Mouse (Mus musculus) kidney, embryonic 15.5 days (tissue): ENCODE results near the gene Sptbn4. TPM values are rescaled to one million over a fixed set of nuclear protein-coding genes. Genes with fewer than 3 reads are reported as not detected.
A peak's percentile ranks its signal among the peaks of the same experiment; 100 is the strongest.

Experiments used
- ATAC-seq: fragments of 200-750 bp; cut with Nextera tagmentation; replicated peaks from 2 replicates; pipeline ENCODE4 v1.8.0; 2017; ENCODE audit warnings: moderate TSS enrichment; ENCODE audit not compliant: low FRiP score
- H3K27ac ChIP-seq: fragments of 300-500 bp; sonication (generic); 2 replicates; pipeline ENCODE4 v1.5.1; 2015; ENCODE audit warnings: mild to moderate bottlenecking, inconsistent platforms
- H3K27me3 ChIP-seq: fragments of 300-500 bp; sonication (generic); 2 replicates; pipeline ENCODE4 v1.6.1; 2015; ENCODE audit warnings: inconsistent platforms
- H3K36me3 ChIP-seq: fragments of 300-500 bp; sonication (generic); 2 replicates; pipeline ENCODE4 v1.6.1; 2015; ENCODE audit warnings: inconsistent platforms
- H3K4me1 ChIP-seq: fragments of 300-500 bp; sonication (generic); 2 replicates; pipeline ENCODE4 v1.6.1; 2015; ENCODE audit warnings: inconsistent platforms
- H3K4me2 ChIP-seq: fragments of 300-500 bp; sonication (generic); 2 replicates; pipeline ENCODE4 v1.6.1; 2015; ENCODE audit warnings: moderate library complexity, mild to moderate bottlenecking, inconsistent platforms
- H3K4me3 ChIP-seq: fragments of 300-500 bp; sonication (generic); replicated peaks from 2 replicates; pipeline ENCODE4 v1.5.1; 2015; ENCODE audit warnings: mild to moderate bottlenecking, inconsistent platforms
- H3K9ac ChIP-seq: fragments of 300-500 bp; sonication (generic); 2 replicates; pipeline ENCODE4 v1.6.1; 2015; ENCODE audit warnings: mild to moderate bottlenecking, inconsistent platforms
- H3K9me3 ChIP-seq: fragments of 300-500 bp; sonication (generic); replicated peaks from 2 replicates; pipeline ENCODE4 v1.6.1; 2016; ENCODE audit warnings: inconsistent platforms
- WGBS: fragments of 180-500 bp; shearing (Covaris S2); methylation state at CpG from one replicate; pipeline ENCODE4 v1.1.7; 2015; ENCODE audit warnings: mixed read lengths; 5-methylcytosine and 5-hydroxymethylcytosine counted together
- polyA plus RNA-seq: library from polyadenylated mRNA; unstranded; fragments of >200 nt; fragmentation: Nextera tagmentation; extraction: Ambion mirVana; gene quantifications from 2 replicates; pipeline ENCODE4 v1.2.1, GENCODE M21; 2015

Sptbn4 gene
- polyA plus RNA-seq, 1 experiment from 2014 or later = 0.39 TPM

DNA sequence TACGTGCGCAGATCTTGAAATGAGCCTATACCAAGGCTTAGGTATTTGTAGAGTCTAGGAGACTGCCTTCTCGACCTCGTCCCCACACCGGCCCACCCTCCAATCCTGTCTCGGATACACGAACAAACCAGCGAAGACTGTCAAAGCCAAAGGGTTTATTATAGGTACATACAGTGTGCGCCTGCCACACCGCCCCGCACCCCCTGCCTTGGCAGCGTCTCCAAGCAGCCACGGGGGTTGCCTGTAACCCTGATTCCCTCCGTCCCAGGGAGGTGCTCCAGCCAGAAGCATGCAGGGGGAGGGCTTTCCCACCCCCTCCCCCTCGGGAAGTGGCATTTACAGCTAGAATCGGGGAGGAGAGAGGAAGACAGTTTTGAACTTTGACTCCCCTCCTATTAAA lies 91.2 kb downstream of the Sptbn4 start:
- H3K9ac ChIP-seq = peak overlapping the region; percentile 59
- H3K36me3 ChIP-seq = peaks cover 23% of the 10 kb centered on the region
- peak overlapping the region; percentile 80 for H3K4me2 ChIP-seq
- ATAC-seq = peak; percentile 22
- WGBS = 3% methylated on average over 16 of the region's 16 CpGs
- H3K27ac ChIP-seq = peak overlapping the region; percentile 92
- no peaks in the 10 kb centered on the region for H3K9me3 ChIP-seq
- H3K4me3 ChIP-seq = peak overlapping the region; percentile 79
- peaks cover 38% of the 10 kb centered on the region for H3K4me1 ChIP-seq
- peaks cover 10% of the 10 kb centered on the region; the same call in 1 of the 2 replicates for H3K27me3 ChIP-seq

DNA sequence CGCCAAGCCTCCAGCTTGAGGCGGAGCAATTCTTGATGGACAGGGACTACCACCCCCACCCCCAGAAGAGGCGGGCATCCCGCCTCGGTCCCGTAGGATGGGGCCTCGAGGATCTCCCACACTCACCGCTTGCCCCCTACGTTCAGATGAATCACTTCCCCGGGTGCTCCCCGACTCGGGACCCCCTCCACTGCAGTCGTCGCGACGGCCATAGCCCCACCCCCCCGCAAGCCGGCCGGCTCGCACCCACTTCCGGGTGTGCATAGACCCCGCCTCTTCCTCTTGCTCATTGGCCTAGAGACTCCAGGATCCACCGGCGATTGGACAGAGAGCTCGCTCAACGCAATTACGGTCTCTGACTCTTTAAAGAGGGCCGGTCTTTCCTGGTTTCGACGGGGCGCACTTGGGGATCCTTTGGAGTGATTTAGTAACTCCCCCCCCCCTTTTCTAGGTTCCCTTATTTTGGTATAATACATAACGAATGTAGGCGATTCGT lies 91.7 kb downstream of the Sptbn4 start, which contains the start of gene Shkbp1:
Gene Shkbp1 (minus strand): TSS at position 275 of the 496 bp plus-strand sequence.
- WGBS = under 1% methylated on average over 34 of the region's 34 CpGs

DNA sequence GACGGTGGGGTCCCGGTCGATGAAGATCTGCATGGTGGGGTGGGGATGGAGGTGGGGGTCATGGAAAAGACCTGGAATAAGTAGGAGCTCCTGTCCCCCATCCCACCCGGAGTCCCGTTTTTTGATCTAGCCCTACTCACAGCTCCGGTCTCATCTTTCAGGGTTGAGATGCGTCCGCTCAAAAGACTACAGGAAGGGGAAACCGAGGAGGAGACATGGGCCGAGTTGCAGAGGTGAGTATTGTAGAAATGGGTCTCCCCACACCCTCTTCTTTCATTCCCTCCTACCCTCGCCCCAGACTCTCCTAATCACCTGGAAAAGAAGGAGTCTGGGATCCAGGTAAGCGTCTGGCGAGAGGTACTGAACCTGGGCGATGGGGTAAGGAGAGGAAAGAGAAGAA lies 92.2 kb downstream of the Sptbn4 start:
- H3K36me3 ChIP-seq = peaks cover 30% of the 10 kb centered on the region
- peaks cover 10% of the 10 kb centered on the region; the same call in 1 of the 2 replicates for H3K27me3 ChIP-seq
- peak overlapping the region; percentile 79 for H3K4me3 ChIP-seq
- WGBS = 8% methylated on average over 14 of the region's 14 CpGs
- H3K9ac ChIP-seq = peak overlapping the region; percentile 59
- H3K4me1 ChIP-seq = peaks cover 35% of the 10 kb centered on the region
- H3K9me3 ChIP-seq = no peaks in the 10 kb centered on the region
- H3K27ac ChIP-seq = peak overlapping the region; percentile 59; the same call in 1 of the 2 replicates
- no peak for ATAC-seq
- peak overlapping the region; percentile 80 for H3K4me2 ChIP-seq

More for the DNA sequence above, 91.7 kb downstream of the Sptbn4 start, which contains the start of gene Shkbp1:
- peak; percentile 92 for ATAC-seq
- Histone ChIP-seq H3K4me2 (peak within 1 kb of the TSS; percentile 80), H3K9ac (peak within 1 kb of the TSS; percentile 59), H3K36me3 (peaks cover 25% of the 10 kb centered on the region), H3K9me3 (no peaks in the 10 kb centered on the region), H3K4me3 (peak within 1 kb of the TSS; percentile 79), H3K27ac (peak within 1 kb of the TSS; percentile 92), H3K27me3 (peaks cover 10% of the 10 kb centered on the region; the same call in 1 of the 2 replicates), H3K4me1 (peaks cover 35% of the 10 kb centered on the region)

DNA sequence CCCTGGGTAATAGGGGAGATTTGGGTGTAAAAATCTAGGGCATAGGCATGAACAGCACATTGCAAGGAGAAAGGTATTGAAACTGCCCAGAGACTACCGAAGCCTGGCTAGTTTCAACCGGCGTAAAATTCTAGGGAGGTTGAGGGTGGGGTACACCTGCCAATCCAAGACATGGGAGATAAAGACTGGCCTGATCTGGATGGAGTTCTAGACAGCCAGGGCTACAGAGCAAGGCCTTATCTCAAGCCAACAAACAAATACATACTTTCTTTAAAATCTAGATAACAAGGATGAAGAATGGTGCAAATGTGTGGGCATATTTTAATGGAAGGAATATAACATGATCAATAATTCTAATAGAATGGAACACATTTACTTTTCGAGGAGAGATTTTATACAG lies 92.7 kb downstream of the Sptbn4 start:
- H3K9ac ChIP-seq = 0 out of 2 replicates have a peak overlapping the region, but pooled peaks have one; percentile 59
- no peak for ATAC-seq
- WGBS = 42% methylated on average over 4 of the region's 4 CpGs
- peak overlapping the region; percentile 79 for H3K4me3 ChIP-seq
- peaks cover 33% of the 10 kb centered on the region for H3K36me3 ChIP-seq
- no peaks in the 10 kb centered on the region for H3K9me3 ChIP-seq
- peak overlapping the region; percentile 80 for H3K4me2 ChIP-seq
- peaks cover 10% of the 10 kb centered on the region; the same call in 1 of the 2 replicates for H3K27me3 ChIP-seq
- no peak overlapping the region for H3K27ac ChIP-seq
- peaks cover 35% of the 10 kb centered on the region for H3K4me1 ChIP-seq

DNA sequence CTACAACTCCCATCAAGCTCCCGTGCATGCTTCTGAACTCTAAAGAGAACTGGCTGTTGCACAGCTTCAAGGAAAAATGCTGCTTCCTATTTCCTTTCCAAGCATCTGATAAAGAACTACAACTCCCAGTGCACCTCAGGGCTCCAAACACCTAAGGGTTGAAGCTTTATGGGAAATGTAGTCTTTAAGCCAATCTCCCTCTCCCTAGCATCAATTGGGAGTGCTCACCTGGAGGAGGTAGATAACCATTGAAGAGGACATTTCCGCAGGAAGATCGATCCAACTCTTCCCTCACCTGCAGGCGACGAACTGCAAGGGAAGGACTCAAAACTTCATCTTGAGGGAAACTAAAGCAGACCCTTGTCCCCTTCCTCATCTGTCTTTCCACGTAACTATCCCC lies 93.3 kb downstream of the Sptbn4 start:
- ATAC-seq = no peak; the same call in 1 of the 2 replicates
- Histone ChIP-seq H3K4me2 (peak overlapping the region; percentile 80), H3K4me1 (peaks cover 35% of the 10 kb centered on the region), H3K27me3 (peaks cover 10% of the 10 kb centered on the region; the same call in 1 of the 2 replicates), H3K9me3 (no peaks in the 10 kb centered on the region), H3K9ac (no peak overlapping the region), H3K36me3 (peaks cover 37% of the 10 kb centered on the region), H3K4me3 (peak overlapping the region; percentile 79), H3K27ac (no peak overlapping the region)
- 20% methylated on average over 6 of the region's 6 CpGs for WGBS

DNA sequence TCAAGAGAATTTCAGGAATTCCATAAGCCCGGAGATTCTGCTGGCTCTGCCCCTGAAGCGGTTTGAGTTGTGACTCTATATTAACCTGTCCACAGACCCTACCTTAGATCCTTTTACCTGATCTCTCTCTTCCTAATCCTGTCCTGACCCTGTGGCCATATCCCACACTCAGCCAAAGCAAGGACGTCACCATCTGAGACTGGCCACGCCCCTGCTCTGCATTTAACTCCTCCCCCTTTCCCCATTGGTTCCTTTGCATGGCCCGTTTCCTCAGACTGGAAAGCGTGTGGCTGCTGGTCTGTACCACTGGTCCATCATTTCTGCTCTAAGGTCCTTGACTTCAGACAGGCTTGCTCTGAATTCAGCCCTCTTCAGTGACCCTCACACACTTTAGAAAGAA lies 102.0 kb downstream of the Sptbn4 start:
- Histone ChIP-seq H3K4me1 (peaks cover 8% of the 10 kb centered on the region), H3K4me2 (no peak overlapping the region), H3K4me3 (no peak overlapping the region), H3K36me3 (peaks cover 70% of the 10 kb centered on the region), H3K9ac (no peak overlapping the region), H3K27me3 (no peaks in the 10 kb centered on the region), H3K27ac (no peak overlapping the region), H3K9me3 (no peaks in the 10 kb centered on the region)
- 25% methylated on average over 6 of the region's 6 CpGs for WGBS
- ATAC-seq = peak; percentile 26

DNA sequence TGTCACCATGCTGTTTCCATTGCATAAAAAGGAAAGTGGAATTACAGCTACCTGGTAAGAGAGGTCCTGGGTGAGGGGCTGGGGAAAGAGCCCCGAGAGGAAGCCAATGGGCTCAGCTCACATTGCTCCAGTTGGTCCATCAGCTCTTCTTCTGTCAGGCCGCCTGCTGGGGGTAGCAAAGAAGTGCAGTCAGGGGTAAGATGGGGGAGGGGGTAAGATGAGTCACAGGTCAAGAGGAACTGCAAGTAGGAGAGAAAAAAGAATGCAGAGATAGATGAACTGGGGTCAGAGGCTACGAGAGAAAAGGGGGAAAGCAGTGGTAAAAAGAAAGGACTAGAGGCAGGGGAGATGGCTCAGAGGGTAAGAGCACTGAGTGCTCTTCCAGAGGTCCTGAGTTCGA lies 104.9 kb downstream of the Sptbn4 start:
- no peak overlapping the region for H3K9ac ChIP-seq
- no peak overlapping the region for H3K27ac ChIP-seq
- no peak for ATAC-seq
- no peak overlapping the region for H3K4me3 ChIP-seq
- H3K27me3 ChIP-seq = peaks cover 21% of the 10 kb centered on the region
- H3K4me2 ChIP-seq = no peak overlapping the region
- 60% methylated on average over 4 of the region's 4 CpGs for WGBS
- H3K36me3 ChIP-seq = peaks cover 47% of the 10 kb centered on the region
- no peaks in the 10 kb centered on the region for H3K9me3 ChIP-seq
- peaks cover 11% of the 10 kb centered on the region for H3K4me1 ChIP-seq

DNA sequence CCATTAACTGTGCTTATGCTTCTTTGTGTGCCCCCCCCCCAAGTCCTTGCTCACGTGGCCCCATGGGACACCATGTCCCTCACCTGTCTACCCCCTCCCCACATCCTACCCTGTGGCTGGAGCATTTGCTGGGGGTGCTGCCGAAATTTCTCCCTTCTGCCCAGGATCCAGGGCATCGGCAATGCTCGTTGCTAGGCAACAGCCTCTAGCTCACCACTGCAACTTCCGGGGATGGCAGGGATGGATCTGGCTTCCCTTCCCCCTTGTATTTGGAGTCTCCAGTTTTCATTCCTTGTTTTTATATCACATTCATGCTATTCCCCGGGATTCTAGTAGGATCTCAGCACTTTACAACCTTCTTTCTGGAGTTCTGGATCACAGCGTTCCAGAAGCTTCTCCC lies 108.0 kb downstream of the Sptbn4 start:
- H3K4me3 ChIP-seq = no peak overlapping the region
- no peak overlapping the region for H3K27ac ChIP-seq
- no peak for ATAC-seq
- H3K4me2 ChIP-seq = no peak overlapping the region
- peaks cover 31% of the 10 kb centered on the region for H3K4me1 ChIP-seq
- H3K27me3 ChIP-seq = peaks cover 50% of the 10 kb centered on the region
- H3K9me3 ChIP-seq = no peaks in the 10 kb centered on the region
- WGBS = 32% methylated on average over 7 of the region's 7 CpGs
- no peak overlapping the region for H3K9ac ChIP-seq
- peaks cover 30% of the 10 kb centered on the region for H3K36me3 ChIP-seq

DNA sequence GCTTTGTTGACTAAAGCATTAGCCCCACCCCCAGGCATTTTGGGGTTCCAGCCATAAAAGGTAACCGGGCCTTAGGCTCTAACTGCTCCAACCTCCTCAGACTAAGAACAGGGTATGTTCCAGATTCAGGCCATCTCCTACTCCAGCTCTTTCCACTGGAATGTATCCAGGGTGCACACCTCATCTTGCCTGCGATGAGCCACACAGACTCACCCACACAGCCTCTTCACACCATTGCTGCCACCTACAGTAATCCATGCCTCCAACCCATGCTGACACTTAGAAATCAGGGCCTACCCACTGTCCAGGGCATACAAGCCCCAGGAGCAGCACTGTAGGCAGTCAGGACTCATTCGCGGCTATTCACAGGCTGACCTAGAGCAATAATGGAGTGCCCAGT lies 108.4 kb downstream of the Sptbn4 start:
- H3K4me2 ChIP-seq = no peak overlapping the region
- no peak overlapping the region for H3K4me3 ChIP-seq
- no peak for ATAC-seq
- H3K9me3 ChIP-seq = no peaks in the 10 kb centered on the region
- no peak overlapping the region for H3K9ac ChIP-seq
- H3K27ac ChIP-seq = no peak overlapping the region
- H3K4me1 ChIP-seq = peaks cover 35% of the 10 kb centered on the region
- peaks cover 54% of the 10 kb centered on the region for H3K27me3 ChIP-seq
- H3K36me3 ChIP-seq = peaks cover 26% of the 10 kb centered on the region
- WGBS = 70% methylated on average over 4 of the region's 4 CpGs

DNA sequence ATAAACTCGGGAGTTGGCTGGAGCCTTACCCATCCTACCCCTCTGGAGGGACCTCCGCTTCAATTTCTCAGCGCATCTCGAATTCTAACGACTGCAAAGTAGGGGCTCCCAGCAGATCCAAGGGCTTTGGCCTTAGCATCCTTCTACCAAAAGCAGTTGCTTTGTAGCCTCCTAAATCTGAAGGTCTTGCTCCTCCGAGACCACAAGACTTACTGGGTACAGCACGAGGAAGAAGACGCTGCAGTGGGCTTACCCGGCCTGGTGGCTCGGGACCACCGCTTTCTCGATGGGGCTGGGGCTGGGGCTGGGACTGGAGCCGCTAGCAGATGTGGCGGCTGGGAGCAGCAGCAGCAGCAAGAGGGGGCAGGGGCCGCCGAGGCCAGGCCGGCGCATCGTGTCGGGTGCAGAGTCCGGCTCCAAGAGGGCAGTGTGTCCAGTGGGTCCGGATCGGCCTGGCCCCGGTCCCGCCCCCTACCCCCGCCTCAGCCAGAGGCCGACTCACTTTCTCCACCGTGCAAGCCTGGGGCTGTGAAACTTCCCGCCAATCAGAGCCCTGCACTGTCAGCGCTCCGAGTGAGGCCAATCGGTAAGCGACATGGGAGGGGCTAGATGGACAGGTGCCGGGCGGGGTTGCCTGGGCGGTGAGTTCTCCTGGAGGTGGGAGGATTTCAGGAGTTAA lies 110.2 kb downstream of the Sptbn4 start, which contains the start of gene Ltbp4:
Gene Ltbp4 (minus strand): TSS at position 518 of the 679 bp plus-strand sequence.
- peak within 1 kb of the TSS; percentile 1; the same call in 1 of the 2 replicates for H3K27ac ChIP-seq
- peaks cover 14% of the 10 kb centered on the region for H3K36me3 ChIP-seq
- H3K4me3 ChIP-seq = peak within 1 kb of the TSS; percentile 41
- H3K9me3 ChIP-seq = no peaks in the 10 kb centered on the region
- peaks cover 52% of the 10 kb centered on the region for H3K4me1 ChIP-seq
- peak within 1 kb of the TSS; percentile 86 for H3K4me2 ChIP-seq
- peak within 1 kb of the TSS; percentile 39 for H3K9ac ChIP-seq
- under 1% methylated on average over 36 of the region's 36 CpGs for WGBS
- H3K27me3 ChIP-seq = peaks cover 72% of the 10 kb centered on the region
- peak; percentile 71 for ATAC-seq

DNA sequence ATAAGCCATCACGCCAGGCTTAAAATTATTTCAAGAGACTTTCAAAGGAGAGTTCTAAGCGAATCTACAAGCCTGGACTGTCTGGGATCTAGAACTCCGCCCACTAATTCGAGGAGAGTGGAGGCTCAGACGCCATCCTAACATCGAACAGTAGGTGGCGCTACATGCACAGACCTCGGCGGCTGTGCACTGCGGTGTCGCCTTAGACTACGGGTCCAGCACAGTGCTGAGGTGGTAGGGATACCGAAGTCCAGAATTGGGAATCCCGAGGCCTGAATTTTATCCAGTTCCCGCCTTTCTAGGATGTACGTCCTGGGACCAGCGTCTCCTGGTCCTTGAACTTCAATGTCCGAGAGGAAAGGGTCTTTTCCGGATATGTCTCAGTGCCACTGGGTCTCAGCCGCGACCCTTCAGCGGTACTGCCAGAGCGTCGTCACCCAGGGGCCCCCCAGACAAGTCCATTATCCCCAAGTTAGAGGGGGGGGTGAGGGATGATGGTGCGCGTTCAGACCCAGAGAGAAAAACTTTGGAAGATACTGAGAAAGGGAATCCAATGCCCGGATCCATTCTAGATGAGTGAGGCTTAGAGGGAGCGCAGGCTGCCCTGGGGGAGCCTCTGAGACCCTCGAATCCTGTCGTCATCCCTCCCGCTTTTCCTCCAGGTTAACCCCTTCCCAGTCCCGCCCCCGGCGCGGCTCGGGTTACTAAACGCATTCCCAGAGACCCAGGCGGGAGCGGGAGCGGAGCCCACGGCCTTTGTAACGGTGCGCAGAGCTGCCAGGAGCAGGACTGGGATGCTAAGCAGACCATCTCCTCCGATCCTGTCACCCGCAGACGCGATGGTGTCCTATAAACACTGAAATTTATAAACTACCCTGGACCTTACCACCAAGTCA lies 111.3 kb downstream of the Sptbn4 start:
- Histone ChIP-seq H3K36me3 (0 out of 2 replicates have a peak, but pooled peaks cover 2% of the 10 kb centered on the region), H3K9me3 (no peaks in the 10 kb centered on the region), H3K4me3 (peak overlapping the region; percentile 41), H3K4me1 (peaks cover 64% of the 10 kb centered on the region), H3K4me2 (peak overlapping the region; percentile 86), H3K9ac (peak overlapping the region; percentile 39; the same call in 1 of the 2 replicates), H3K27ac (peak overlapping the region; percentile 1; the same call in 1 of the 2 replicates), H3K27me3 (peaks cover 84% of the 10 kb centered on the region)
- ATAC-seq = peak; percentile 73
- WGBS = under 1% methylated on average over 47 of the region's 47 CpGs
